Mouse (Mus musculus) ES-Bruce4 (cell line): Measurements from ENCODE around the gene Sla2.

ENCODE experiments used
- CTCF ChIP-seq: IDR thresholded peaks from one replicate; pipeline ENCODE4 v1.8.1; 2011; ENCODE audit warnings: low read depth, low read length
- POLR2A ChIP-seq: IDR thresholded peaks from one replicate; pipeline ENCODE4 v1.8.1; 2011; ENCODE audit warnings: low read length; ENCODE audit not compliant: insufficient read depth

DNA sequence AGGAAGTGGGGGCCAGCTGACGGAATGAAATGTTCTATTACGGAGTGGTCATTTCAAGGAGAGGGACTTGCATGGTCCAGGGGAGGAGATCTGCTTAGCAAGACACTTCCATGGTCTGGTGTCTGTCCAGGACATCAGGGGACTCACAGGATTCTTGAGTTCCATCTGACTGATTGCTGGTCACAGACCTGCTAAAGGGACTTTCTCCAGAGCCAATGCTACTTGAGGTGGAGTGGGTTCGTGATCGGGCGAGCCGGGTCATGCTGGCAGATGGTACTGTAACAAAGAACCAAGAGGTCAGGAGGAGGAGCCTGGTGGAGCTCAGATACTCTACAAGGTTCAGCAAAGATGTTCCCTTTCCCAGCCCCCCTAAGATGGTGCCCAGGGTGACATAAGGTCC lies 41.6 kb upstream of the Sla2 start:
- TF ChIP-seq POLR2A = no peak
- no peak for TF ChIP-seq CTCF
